Mouse (Mus musculus) adrenal gland, adult 2 months (tissue): ENCODE results near the gene Rsph10b. TPM values are rescaled to one million over a fixed set of nuclear protein-coding genes. Genes with fewer than 3 reads are reported as not detected.
"Not testable (repeated sequence)": the region's sequence is repeated elsewhere in the genome, so short reads cannot be mapped to it uniquely, and the experiment has no call there.

Source experiments
- DNase-seq: peaks from one replicate; pipeline ENCODE4 v3.0.0; 2021
- polyA plus RNA-seq: library from polyadenylated mRNA; depleted of rRNA; stranded (reverse); fragments of >200 nt; gene quantifications from 2 replicates; pipeline ENCODE4 v1.2.3, GENCODE M21; 2012; rRNA removed
- total RNA-seq, 2 experiments: library from RNA; stranded (reverse); gene quantifications; 2 replicates each; pipeline ENCODE4 v1.2.3; 2021

The Rsph10b gene
- total and polyA plus RNA-seq, 3 experiments: 0.31 to 7.4 (median 4.3) TPM

DNA sequence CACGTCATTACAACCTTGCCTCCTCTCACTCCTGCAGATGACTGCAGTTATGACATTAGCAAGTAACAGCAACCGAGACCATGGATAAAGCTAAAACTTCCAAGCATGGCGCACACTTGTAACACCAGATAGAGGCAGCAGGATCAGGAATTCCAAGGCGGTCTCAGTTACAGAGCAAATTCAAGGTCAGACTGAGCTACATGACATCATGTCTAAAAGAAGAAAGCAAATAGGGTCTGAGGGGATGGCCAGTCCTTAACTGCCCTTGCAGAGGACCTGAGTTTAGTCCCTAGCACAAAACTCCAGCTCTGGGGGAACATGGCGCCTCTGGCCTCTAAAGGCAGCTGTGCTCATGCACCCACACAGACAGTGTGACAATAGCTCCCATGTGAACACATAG is 61.0 kb downstream of the Rsph10b start:
- no peak for DNase-seq

DNA sequence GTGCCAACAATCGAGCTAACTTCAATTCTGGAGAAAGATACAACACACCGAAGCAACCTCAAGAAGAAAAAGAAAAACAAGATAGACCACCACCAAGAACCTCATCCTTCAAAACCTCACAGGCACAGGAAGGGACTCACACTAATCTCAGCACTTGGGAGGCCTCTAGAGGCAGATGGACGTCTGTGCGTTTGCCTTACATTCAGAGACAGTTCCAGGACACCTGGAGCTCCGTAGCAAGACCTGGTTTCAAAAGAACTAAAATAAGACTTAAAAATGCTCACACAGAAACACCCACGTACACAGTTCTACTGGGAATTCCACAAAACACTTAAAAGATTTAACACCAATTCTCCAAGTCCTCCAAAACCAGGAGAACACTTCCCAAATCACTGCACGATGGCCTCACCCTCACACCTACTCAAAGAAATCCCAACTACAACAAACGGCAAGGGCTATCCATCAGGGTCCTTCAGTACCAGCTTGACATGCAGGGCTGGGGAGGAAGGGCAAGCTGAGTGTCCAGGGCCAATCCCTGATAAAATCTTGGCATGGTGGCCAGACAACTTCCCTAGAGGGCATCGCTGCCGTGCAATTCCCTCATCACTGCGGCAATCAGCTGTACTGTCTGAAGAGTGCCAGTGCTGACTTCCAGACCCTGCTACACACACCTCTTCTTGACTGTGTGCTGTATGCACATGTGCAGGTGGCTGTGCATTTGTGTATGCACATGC is 62.0 kb downstream of the Rsph10b start:
- peak; percentile 54 for DNase-seq

DNA sequence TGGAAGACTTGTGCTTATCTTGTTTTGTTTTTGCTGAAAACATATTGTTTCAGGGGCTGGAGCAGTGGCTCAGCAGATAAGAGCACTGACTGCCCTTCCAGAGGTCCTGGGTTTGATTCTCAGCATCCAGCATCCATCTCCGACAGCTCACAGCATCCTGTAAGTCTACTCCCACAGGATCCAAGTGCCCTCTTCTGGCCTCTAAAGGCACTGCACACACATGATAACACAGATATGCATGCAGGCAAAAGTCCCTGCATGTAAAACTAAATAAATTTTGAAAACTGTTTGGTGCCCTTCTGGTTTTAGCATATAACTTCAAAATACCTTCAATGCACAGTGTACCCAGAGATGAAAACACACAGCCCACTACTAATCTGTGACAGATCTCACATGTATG is 66.6 kb downstream of the Rsph10b start:
- no peak for DNase-seq

DNA sequence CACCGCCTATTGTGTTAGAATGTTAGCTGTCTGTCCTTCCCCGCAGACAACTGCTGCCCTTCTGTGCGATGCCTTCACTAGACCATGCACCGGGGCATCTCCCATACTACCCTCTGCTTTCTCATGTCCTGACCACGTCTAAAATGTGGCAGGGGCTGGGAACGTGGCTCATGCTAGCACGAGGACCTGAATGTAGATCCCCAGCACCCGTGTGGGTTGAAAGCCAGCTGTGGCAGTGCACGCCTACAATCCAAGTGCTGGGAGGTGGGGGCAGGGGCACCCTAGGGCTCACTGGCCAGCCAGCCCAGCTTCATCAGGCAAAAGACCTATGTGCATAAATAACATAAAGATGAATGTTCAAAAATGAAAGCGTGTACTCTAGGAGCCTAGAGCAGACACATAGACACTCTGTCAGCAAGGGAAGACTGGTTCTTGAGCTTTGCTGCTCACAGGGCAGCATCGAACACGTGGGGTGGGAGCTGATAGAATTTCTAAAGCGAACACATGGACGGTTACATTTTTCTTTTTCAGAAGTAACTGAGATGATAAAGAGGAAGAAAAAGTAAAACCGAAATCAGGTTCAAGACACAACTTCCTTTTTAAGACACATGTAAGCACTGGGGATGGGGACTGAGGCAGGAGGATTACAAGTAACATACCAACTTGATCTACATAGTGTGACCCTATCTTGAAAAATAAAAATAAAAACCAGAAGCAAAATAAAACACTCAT is 69.8 kb downstream of the Rsph10b start:
- no peak for DNase-seq

DNA sequence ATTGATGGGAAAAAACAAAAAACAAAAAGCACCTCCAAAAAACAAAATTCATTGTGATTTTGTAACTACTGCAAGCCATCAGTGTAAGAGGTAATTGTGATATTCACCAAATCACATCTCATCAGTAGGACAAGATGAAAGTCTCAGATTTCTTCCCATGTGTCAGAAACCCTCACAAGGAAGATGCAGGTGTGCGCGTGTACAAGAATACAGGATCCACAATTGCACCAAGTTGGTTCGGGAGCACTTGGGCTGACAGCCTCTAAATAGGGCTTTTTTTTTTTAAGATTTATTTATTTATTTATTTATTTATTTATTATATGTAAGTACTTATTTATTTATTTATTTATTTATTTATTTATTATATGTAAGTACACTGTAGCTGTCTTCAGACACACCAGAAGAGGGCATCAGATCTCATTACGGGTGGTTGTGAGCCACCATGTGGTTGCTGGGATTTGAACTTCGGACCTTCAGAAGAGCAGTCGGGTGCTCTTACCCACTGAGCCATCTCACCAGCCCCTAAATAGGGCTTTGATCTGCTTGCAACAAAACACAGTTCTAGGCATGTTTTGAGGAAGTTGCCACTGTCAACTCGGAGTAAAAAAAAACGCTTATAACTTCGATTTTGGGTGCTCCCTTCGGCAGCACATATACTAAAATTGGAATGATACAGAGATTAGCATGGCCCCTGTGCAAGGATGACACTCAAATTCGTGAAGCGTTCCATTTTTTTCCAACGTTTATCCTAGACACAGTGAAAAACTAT is 80.7 kb downstream of the Rsph10b start:
- not testable (repeated sequence) for DNase-seq

DNA sequence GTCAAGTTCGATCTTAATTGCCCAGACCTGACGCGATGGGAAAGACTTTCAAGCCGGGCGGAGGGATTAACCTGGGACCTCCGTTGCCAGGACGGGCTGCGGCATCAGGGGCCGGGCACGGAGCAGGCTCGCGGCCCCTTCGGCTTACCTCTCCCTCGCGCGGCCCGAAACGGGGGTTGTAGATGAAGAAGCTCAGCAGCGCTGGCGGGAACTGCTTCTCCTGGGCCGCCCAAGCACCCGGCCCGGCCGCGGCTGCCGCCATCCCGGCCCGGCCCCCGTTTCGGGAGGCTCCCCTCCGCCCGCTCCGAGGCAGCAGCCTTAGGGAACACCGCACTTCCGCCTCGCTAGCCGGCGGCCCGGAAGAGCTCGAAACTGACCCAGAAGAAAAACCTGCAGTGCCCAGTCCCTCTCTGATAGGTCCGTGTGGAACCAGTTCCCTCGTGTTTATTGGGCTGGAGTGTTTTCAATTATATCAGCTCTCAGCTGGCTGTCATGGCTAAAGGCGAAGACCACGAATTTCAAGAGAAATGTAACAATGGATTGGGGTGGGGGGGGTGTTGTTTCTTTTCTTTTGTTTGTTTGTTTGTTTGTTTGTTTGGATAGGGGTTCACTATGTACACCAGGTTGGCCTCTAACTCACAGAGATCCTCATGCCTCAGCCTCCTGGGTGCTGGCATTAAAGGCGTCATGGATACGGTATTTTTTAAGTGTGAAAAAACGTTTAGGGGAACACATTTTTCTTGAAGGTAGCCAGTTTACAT is 81.9 kb downstream of the Rsph10b start, which contains the start of gene Ccz1:
Ccz1 (minus strand) TSS at position 327 of the 761 bp plus-strand sequence.
- DNase-seq: peak; percentile 87

DNA sequence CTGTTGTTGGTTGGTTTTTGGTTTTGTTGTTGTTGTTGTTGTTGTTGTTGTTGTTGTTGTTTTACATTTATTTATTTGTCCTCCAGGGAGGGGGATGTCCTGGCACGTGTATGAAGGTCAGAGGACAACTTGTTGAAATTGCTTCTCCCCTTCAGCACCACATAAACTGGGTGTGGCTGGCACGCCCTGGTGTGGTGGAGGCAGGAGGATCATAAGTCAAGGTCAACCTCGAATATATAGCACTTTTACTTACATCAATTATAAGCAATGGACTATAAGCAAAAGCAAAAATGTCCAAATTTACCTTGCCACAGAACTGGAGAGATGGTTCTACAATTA is 82.4 kb downstream of the Rsph10b start:
- no peak for DNase-seq

DNA sequence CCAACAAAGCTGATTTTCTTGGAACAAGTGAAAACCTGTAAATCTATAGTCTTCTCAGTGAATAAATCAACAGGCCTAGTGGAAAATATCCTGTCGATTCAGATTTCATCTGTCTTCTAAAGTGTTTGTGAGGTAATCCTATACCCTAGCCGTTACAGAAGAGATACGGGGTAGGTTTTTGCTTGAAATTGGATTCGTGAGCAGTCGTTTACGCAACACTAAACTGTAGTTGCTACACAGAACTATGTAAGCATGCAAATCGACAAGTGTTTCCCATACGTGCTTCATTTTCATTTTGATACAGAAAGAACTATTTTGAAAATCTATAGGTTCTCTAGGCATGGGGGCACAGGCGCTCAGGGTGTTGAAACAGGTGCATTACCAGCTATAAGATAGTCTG is 83.0 kb downstream of the Rsph10b start:
- DNase-seq: no peak

DNA sequence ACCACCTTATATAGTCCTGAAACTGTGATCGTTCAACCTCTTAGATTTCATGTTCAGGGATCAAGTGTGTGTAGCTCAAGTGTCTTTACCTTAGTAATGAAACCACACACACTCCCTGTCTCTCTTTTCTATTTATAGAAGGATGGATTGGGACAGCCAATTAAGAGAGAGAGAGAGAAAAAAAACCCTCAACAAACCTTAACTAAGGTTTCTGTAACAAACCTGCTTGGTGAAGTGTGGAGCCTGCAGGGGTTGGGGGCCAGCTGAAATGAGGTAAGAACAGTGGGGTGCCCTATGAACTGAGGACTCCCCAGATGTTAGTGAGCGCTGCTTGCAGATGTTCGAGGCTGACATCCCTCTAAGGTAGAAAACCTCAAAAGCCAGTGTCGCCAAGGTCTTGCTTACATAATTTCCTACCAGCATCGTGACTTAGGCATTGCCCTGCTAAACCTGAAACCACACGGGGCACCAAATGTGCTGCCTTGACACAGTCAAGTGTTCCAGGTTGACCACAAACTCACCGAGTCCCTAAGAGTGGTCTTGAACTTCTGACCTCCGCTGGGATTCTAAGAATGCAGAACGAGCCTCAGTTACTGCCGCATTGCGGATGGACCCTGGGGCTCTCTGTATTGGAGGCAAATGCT is 93.9 kb downstream of the Rsph10b start, which contains the start of gene Ocm:
Ocm (minus strand) TSS at position 51 of the 644 bp plus-strand sequence.
- DNase-seq: no peak

DNA sequence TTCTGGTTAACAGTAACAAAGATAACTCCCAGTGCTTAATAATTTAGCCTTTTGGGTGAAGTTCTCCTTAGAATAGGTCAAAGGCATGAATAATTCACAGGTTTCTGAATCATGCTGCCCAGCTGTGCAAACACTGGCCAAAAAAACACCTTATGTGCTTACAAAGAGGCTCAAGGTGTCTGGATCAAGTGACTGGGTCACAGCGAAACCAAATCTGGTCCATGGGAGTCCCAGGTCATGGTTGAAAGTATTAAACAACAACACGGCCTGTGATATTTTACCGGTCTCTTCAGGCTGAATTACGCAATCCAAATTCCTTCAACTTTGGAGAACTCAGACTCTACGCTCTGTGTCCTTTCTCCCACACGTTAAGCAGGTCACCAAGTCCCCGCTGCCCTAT is 99.7 kb downstream of the Rsph10b start:
- DNase-seq: no peak

DNA sequence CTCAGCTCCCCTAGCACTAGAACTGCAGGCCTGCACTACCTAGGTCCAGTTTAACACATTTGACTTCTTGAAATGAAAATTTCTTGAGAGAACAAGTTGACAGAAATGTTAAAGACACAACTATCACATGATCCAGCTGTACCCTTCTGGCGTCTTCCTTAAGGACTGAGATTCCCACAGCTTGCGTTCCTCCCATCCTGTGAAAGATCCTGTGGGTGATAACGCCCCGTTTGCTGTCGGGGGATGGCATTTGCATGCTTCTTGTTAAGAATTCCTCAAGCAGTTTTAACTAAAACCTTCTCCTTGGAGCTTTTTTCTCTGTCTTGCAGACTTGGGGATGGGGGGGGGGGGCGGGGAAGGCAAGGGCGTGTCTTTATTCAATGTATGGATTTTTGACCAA is 101.7 kb downstream of the Rsph10b start:
- DNase-seq: no peak

Other genes with a start within 250 kb of the Rsph10b start
- 10 to 100 TPM; 13.1 to 14.6 TPM for gene Usp42, start 200.8 kb upstream of the Rsph10b start, total RNA-seq
- gene Usp42, start 200.8 kb upstream of the Rsph10b start, polyA plus RNA-seq: 6.2 and 6.8 TPM in 2 replicates
- gene Eif2ak1, start 115.2 kb upstream of the Rsph10b start, total RNA-seq: 10 to 100 TPM; 38.4 to 38.8 TPM
- 20.2 and 25.6 TPM in 2 replicates for gene Eif2ak1, start 115.2 kb upstream of the Rsph10b start, polyA plus RNA-seq
- not detected for gene Ankrd61, start 35.4 kb upstream of the Rsph10b start, total RNA-seq
- gene Ankrd61, start 35.4 kb upstream of the Rsph10b start, polyA plus RNA-seq: 0.08 TPM in 1 of 2 replicates, not detected in the other
- gene Aimp2, start 23.2 kb upstream of the Rsph10b start, total RNA-seq: 10 to 100 TPM; 37.5 to 38.1 TPM
- gene Aimp2, start 23.2 kb upstream of the Rsph10b start, polyA plus RNA-seq: 69.2 and 77.6 TPM in 2 replicates
- gene Pms2, start 23.1 kb upstream of the Rsph10b start, total RNA-seq: 1 to 10 TPM; 7.1 to 7.9 TPM
- 0.70 and 0.73 TPM in 2 replicates for gene Pms2, start 23.1 kb upstream of the Rsph10b start, polyA plus RNA-seq
- gene Gm42421, start 4.9 kb upstream of the Rsph10b start, total RNA-seq: under 1 TPM in 1 of 2 experiments, not detected in 1; 0.95 TPM
- not detected in 2 replicates for gene Gm42421, start 4.9 kb upstream of the Rsph10b start, polyA plus RNA-seq
- 10 to 100 TPM; 51.1 to 57.1 TPM for gene Ccz1, start 81.8 kb downstream of the Rsph10b start, total RNA-seq
- gene Ccz1, start 81.8 kb downstream of the Rsph10b start, polyA plus RNA-seq: 3.5 and 6.6 TPM in 2 replicates
- gene Ocm, start 93.6 kb downstream of the Rsph10b start, total RNA-seq: not detected
- gene Ocm, start 93.6 kb downstream of the Rsph10b start, polyA plus RNA-seq: not detected in 2 replicates
- gene Lmtk2, start 167.4 kb downstream of the Rsph10b start, total RNA-seq: 10 to 100 TPM; 32.1 to 36.1 TPM
- 14.4 and 14.6 TPM in 2 replicates for gene Lmtk2, start 167.4 kb downstream of the Rsph10b start, polyA plus RNA-seq